Mouse (Mus musculus): ENCODE data around the gene Zmynd8. TPM values are rescaled to one million over a fixed set of nuclear protein-coding genes. Genes with fewer than 3 reads are reported as not detected.

Zmynd8 gene
- total and polyA plus RNA-seq, 3 experiments = 30.3 to 89.2 (median 41.6) TPM

DNA sequence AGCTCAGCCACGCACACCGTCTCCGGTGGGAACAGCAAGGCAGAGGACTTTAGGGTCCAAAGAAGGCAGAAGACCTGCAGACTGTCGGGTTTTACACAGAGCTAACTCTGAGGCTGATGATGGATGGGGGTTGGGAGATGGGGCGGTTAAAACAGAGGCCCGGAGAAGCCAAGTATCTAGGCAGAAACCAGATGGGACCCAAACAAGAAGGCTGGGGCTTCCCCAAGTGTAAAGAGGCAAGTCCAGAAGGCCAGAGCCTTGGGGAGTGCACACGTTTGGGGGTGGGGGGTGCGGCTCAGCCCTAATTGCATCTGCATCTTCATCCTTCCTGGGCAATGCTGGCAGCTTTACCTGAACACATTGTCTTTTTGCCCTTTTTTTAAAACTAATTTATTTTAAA, 85.9 kb downstream of the Zmynd8 start:
- Histone ChIP-seq H3K36me3 (ENCODE audit: control insufficient read depth in 1 of 2, insufficient read depth in 2 of 2, low read length in 2 of 2) (peaks cover 0 to 18% of the 10 kb centered on the region in 2 experiments; a peak in 2 of 4 replicates), H3K4me3 (ENCODE audit: control insufficient read depth in 1 of 2, insufficient read depth in 1 of 2, low read depth in 2 of 2, low read length in 2 of 2) (no peak overlapping the region), H3K27ac (ENCODE audit: control insufficient read depth, low read depth, low read length) (no peak overlapping the region), H3K27me3 (ENCODE audit: control insufficient read depth in 1 of 2, insufficient read depth in 2 of 2, low read length in 2 of 2) (no peaks in the 10 kb centered on the region), H3K4me1 (ENCODE audit: control insufficient read depth in 1 of 2, insufficient read depth in 2 of 2, low read length in 2 of 2) (no peaks in the 10 kb centered on the region), H3K79me2 (ENCODE audit: control insufficient read depth, insufficient read depth, low read length, poor library complexity) (no peaks in the 10 kb centered on the region), H3K9me3 (replicated peaks; ENCODE audit: insufficient read depth, low read length) (no peaks in the 10 kb centered on the region), H3K9ac (ENCODE audit: control insufficient read depth, low read depth, low read length, poor library complexity, severe bottlenecking) (no peak overlapping the region)
- DNase-seq (ENCODE audit: low read depth, low spot score) = no peak
- TF ChIP-seq ZC3H11A (IDR thresholded peaks at IDR 0.05; ENCODE audit: low read depth, low read length) (no peak), POLR2AphosphoS5 (IDR thresholded peaks at IDR 0.05; ENCODE audit: borderline replicate concordance, low read depth, low read length) (no peak), JUND (IDR thresholded peaks at IDR 0.05; ENCODE audit: low read depth, low read length) (no peak), RCOR1 (IDR thresholded peaks at IDR 0.05; ENCODE audit: low read depth, low read length) (no peak), HCFC1 (IDR thresholded peaks at IDR 0.05; ENCODE audit: low read depth, low read length) (no peak), RAD21 (IDR thresholded peaks at IDR 0.05; ENCODE audit: low read depth, low read length) (no peak), E2F4 (IDR thresholded peaks at IDR 0.05; ENCODE audit: borderline replicate concordance, low read depth, low read length) (no peak), EP300 (IDR thresholded peaks at IDR 0.05; ENCODE audit: low read depth in 1 of 2, low read length in 2 of 2) (no peak), SIN3A (IDR thresholded peaks at IDR 0.05; ENCODE audit: low read length) (no peak), MAFK (IDR thresholded peaks at IDR 0.05; ENCODE audit: borderline replicate concordance, low read depth, low read length) (no peak), GABPA (IDR thresholded peaks at IDR 0.05; ENCODE audit: low read depth, low read length) (no peak), ELF1 (IDR thresholded peaks at IDR 0.05; ENCODE audit: low read depth, low read length) (no peak), MYC (IDR thresholded peaks at IDR 0.05; ENCODE audit: low read depth, low read length) (no peak), GATA1 (IDR thresholded peaks at IDR 0.05; ENCODE audit: low read depth, low read length) (no peak), NELFE (IDR thresholded peaks at IDR 0.05; ENCODE audit: low read depth, low read length) (no peak)

DNA sequence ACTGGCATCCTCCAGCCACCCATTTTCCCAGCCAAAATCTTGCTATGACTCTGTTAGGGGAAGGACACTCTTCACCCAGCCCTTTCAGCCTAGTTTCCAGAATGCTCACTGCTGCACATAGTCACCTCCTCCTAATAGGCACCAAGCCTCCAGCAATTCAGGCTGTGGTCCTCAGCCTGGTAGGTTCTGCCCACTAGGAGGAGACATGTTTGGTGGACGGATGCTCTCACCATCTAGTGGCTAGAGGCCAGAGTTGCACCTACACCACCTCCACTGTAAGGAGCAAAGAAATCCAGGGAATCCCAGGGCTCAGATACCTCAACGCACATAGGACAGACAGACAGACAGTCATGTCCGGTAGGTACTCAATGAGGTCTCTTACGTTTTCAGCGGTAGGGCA, 87.3 kb downstream of the Zmynd8 start:
- Histone ChIP-seq H3K27me3 (ENCODE audit: control insufficient read depth in 1 of 2, insufficient read depth in 2 of 2, low read length in 2 of 2) (no peaks in the 10 kb centered on the region), H3K4me3 (ENCODE audit: control insufficient read depth in 1 of 2, insufficient read depth in 1 of 2, low read depth in 2 of 2, low read length in 2 of 2) (no peak overlapping the region), H3K9ac (ENCODE audit: control insufficient read depth, low read depth, low read length, poor library complexity, severe bottlenecking) (no peak overlapping the region), H3K36me3 (ENCODE audit: control insufficient read depth in 1 of 2, insufficient read depth in 2 of 2, low read length in 2 of 2) (peaks cover 0 to 18% of the 10 kb centered on the region in 2 experiments; a peak in 2 of 4 replicates), H3K4me1 (ENCODE audit: control insufficient read depth in 1 of 2, insufficient read depth in 2 of 2, low read length in 2 of 2) (no peaks in the 10 kb centered on the region), H3K9me3 (replicated peaks; ENCODE audit: insufficient read depth, low read length) (no peaks in the 10 kb centered on the region), H3K79me2 (ENCODE audit: control insufficient read depth, insufficient read depth, low read length, poor library complexity) (no peaks in the 10 kb centered on the region), H3K27ac (ENCODE audit: control insufficient read depth, low read depth, low read length) (no peak overlapping the region)
- TF ChIP-seq SMC3 (IDR thresholded peaks at IDR 0.05; ENCODE audit: low read depth, low read length) = peak; percentile 39; the same call in 1 of the 2 replicates
- no peak for TF ChIP-seq MAFK (IDR thresholded peaks at IDR 0.05; ENCODE audit: borderline replicate concordance, low read depth, low read length)
- TF ChIP-seq ZKSCAN1 (IDR thresholded peaks at IDR 0.05; ENCODE audit: low read depth, low read length) = no peak
- peak; percentile 23 to 73 (median 25); a peak in 3 of 6 replicates for TF ChIP-seq CTCF (IDR thresholded peaks at IDR 0.05 in 2 of 3, conservative IDR thresholded peaks at IDR 0.05 in 1 of 3; ENCODE audit: control insufficient read depth in 1 of 3, insufficient read depth in 1 of 3, low read depth in 2 of 3, low read length in 3 of 3, poor library complexity in 1 of 3, severe bottlenecking in 1 of 3)
- peak; percentile 36 for DNase-seq (ENCODE audit: low read depth, low spot score)

All from MEL (cell line).